Mouse (Mus musculus): ENCODE data around the gene Trappc6a. TPM values are rescaled to one million over a fixed set of nuclear protein-coding genes. Genes with fewer than 3 reads are reported as not detected.

The Trappc6a gene
- polyA plus RNA-seq, 1 experiment = 57.3 TPM

DNA sequence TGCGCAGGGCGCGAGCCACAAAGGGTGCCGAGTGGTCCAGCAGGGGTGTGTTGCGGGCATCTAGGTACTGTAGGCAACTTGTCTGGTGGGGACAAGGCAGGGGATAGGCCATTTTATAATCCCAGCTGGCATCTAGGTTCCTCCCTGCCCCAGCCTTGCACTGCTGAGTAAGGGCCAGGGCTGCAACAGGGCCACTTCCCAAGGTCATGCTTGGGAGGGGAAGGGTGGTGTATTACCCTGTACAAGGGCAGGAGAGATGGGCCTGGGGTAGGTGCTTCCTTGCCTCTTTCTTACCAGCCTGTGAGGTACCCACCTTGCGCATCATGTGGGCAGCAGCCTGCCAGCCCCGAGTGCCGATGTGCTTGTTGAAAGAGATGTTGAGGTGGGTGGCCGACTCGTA, 26.5 kb downstream of the Trappc6a start:
- no peak for TF ChIP-seq MYOD1 (IDR thresholded peaks at IDR 0.05; ENCODE audit: control insufficient read depth in 1 of 3, insufficient read length in 2 of 3, low read depth in 2 of 3)
- no peak for TF ChIP-seq E2F4 (IDR thresholded peaks at IDR 0.05; ENCODE audit: insufficient read depth)
- no peak for TF ChIP-seq CEBPB (IDR thresholded peaks at IDR 0.05; ENCODE audit: insufficient read depth, poor library complexity, severe bottlenecking)
- no peak for TF ChIP-seq TCF3 (IDR thresholded peaks at IDR 0.05; ENCODE audit: insufficient read length, low read depth)
- TF ChIP-seq MYOG (IDR thresholded peaks at IDR 0.05; ENCODE audit: control insufficient read depth in 1 of 3, insufficient read depth in 1 of 3, insufficient read length in 2 of 3, low read depth in 2 of 3) = no peak
- no peak for TF ChIP-seq SRF (IDR thresholded peaks at IDR 0.05; ENCODE audit: control insufficient read depth, insufficient read length, low read depth)
- TF ChIP-seq USF1 (IDR thresholded peaks at IDR 0.05; ENCODE audit: low read depth) = no peak
- TF ChIP-seq TCF12 (IDR thresholded peaks at IDR 0.05; ENCODE audit: insufficient read depth, poor library complexity, severe bottlenecking) = no peak
- TF ChIP-seq POLR2AphosphoS2 (IDR thresholded peaks at IDR 0.05; ENCODE audit: insufficient read length, low read depth) = no peak
- TF ChIP-seq MAX (IDR thresholded peaks at IDR 0.05; ENCODE audit: low read depth) = no peak
- TF ChIP-seq POLR2A (IDR thresholded peaks at IDR 0.05; ENCODE audit: insufficient read length, low read depth) = no peak
- no peak for TF ChIP-seq REST (IDR thresholded peaks at IDR 0.05; ENCODE audit: insufficient read depth, insufficient read length)
- H3K4me3 ChIP-seq = no peak overlapping the region
- no peaks in the 10 kb centered on the region for H3K27me3 ChIP-seq (ENCODE audit: control insufficient read depth, insufficient read depth, insufficient read length)
- H3ac ChIP-seq (ENCODE audit: control insufficient read depth, insufficient read length) = no peak overlapping the region
- H3K36me3 ChIP-seq (ENCODE audit: control insufficient read depth, insufficient read depth) = no peaks in the 10 kb centered on the region
- H3K4me2 ChIP-seq (ENCODE audit: low read depth) = no peak overlapping the region
- H3K79me2 ChIP-seq (ENCODE audit: control insufficient read depth, insufficient read depth) = peaks cover under 1% of the 10 kb centered on the region

DNA sequence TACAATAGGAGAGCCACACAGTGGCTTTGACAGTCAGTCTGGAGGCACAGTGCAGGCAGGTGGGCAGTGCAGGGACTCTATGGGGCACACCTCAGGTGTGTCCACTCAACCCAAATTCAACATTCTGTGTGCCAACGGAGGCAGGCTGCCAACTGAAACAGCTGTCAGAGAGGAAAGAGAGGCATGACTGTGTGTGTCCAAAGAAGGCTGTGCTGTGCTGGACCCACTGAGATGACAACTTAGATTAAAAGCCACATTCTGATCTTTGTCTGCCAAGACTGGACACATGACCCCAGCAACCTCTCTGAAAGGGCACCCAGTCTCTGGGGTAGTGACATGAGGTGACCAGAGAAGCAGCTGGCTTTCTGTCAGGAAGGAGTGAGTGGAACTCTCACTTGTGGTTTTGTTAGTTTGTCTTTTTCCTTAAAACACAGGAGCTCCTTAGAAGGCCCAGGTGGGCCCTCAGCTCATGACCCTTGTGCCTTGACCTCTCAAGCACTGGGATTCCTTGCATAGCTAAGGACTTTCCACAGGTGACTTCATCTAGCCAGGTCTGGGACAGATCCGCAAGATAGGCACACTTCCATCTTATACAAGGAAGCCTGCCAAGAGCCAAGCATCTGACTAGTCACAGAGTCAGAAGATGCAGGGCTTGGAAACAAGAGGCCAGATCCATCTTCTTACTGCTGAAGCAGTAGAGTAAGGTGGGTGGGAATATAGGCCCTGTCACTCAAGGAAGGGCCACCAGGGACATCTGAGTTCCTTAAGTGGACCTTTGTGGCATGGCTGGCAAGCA, 32.8 kb downstream of the Trappc6a start:
- Histone ChIP-seq H3K4me2 (ENCODE audit: low read depth) (peak overlapping the region; percentile 30), H3K4me3 (no peak overlapping the region), H3ac (ENCODE audit: control insufficient read depth, insufficient read length) (no peak overlapping the region), H3K36me3 (ENCODE audit: control insufficient read depth, insufficient read depth) (no peaks in the 10 kb centered on the region), H3K27me3 (ENCODE audit: control insufficient read depth, insufficient read depth, insufficient read length) (no peaks in the 10 kb centered on the region), H3K79me2 (ENCODE audit: control insufficient read depth, insufficient read depth) (peaks cover 10% of the 10 kb centered on the region)
- TF ChIP-seq REST (IDR thresholded peaks at IDR 0.05; ENCODE audit: insufficient read depth, insufficient read length) (no peak), E2F4 (IDR thresholded peaks at IDR 0.05; ENCODE audit: insufficient read depth) (no peak), USF1 (IDR thresholded peaks at IDR 0.05; ENCODE audit: low read depth) (no peak), TCF12 (IDR thresholded peaks at IDR 0.05; ENCODE audit: insufficient read depth, poor library complexity, severe bottlenecking) (no peak), MYOD1 (IDR thresholded peaks at IDR 0.05; ENCODE audit: control insufficient read depth in 1 of 3, insufficient read length in 2 of 3, low read depth in 2 of 3) (peak in 1 of 3 experiments; percentile 61), MYOG (IDR thresholded peaks at IDR 0.05; ENCODE audit: control insufficient read depth in 1 of 3, insufficient read depth in 1 of 3, insufficient read length in 2 of 3, low read depth in 2 of 3) (peak in 1 of 3 experiments; percentile 68)

DNA sequence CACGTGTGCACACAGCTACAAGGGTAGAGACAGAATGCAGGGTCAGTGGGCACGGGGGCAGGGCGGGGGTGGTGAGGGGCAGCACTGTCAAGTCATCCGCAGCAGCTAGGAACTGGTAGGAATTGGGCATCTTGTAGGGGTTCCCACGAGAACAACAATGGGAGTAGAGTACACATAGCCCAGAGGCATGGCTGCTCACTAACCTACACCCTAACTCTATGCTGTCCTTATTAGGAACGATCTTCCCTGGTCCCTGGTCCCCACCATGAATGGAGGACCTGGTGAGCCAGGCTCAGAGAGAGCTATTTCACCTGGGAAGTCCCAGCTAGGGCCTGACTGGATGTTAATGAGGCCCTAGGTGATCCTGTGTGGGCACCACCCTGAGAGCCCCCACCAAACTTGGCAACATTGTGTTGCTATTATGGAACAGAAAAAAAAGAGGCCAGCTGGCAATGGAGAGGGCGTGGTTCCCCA, 33.5 kb downstream of the Trappc6a start:
- no peak overlapping the region for H3ac ChIP-seq (ENCODE audit: control insufficient read depth, insufficient read length)

DNA sequence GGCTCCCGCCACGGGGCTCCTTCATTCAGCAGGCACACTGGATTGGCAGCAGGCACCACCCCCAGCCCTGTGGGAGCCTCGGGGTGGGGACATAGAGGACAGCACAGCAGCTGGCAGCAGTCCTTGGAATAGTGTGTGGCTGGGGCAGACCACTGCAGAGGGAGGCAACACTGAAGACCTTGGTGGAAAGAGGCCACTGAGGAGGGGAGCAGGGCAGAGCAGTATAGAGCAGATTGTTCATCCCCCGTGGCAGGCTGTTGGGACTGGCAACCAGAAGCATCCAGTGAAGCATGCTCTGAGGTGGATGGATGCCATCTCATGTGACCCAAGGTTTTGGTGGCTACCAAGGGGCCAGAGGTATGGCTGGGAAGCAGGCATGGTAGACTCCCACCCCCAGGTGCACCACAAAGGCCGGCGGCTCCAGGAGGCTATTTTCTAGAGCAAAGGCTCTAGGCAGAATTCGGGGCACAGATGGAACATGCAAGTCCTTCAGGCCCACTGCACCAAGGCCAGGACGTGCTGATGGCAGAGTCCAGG, 34.0 kb downstream of the Trappc6a start:
- no peaks in the 10 kb centered on the region for H3K27me3 ChIP-seq (ENCODE audit: control insufficient read depth, insufficient read depth, insufficient read length)
- no peak overlapping the region for H3K4me2 ChIP-seq (ENCODE audit: low read depth)
- H3K79me2 ChIP-seq (ENCODE audit: control insufficient read depth, insufficient read depth) = peaks cover 20% of the 10 kb centered on the region
- peak in 2 of 3 experiments; percentile 27 to 84 for TF ChIP-seq MYOG (IDR thresholded peaks at IDR 0.05; ENCODE audit: control insufficient read depth in 1 of 3, insufficient read depth in 1 of 3, insufficient read length in 2 of 3, low read depth in 2 of 3)
- TF ChIP-seq USF1 (IDR thresholded peaks at IDR 0.05; ENCODE audit: low read depth) = no peak
- TF ChIP-seq SRF (IDR thresholded peaks at IDR 0.05; ENCODE audit: control insufficient read depth, insufficient read length, low read depth) = peak; percentile 7
- TF ChIP-seq MAX (IDR thresholded peaks at IDR 0.05; ENCODE audit: low read depth) = no peak
- peak in 2 of 3 experiments; percentile 19 to 35 for TF ChIP-seq MYOD1 (IDR thresholded peaks at IDR 0.05; ENCODE audit: control insufficient read depth in 1 of 3, insufficient read length in 2 of 3, low read depth in 2 of 3)
- no peak overlapping the region for H3ac ChIP-seq (ENCODE audit: control insufficient read depth, insufficient read length)
- no peak overlapping the region for H3K4me3 ChIP-seq
- H3K36me3 ChIP-seq (ENCODE audit: control insufficient read depth, insufficient read depth) = no peaks in the 10 kb centered on the region

More for the DNA sequence above, 33.5 kb downstream of the Trappc6a start:
- Histone ChIP-seq H3K4me3 (no peak overlapping the region), H3K36me3 (ENCODE audit: control insufficient read depth, insufficient read depth) (no peaks in the 10 kb centered on the region), H3K27me3 (ENCODE audit: control insufficient read depth, insufficient read depth, insufficient read length) (no peaks in the 10 kb centered on the region), H3K79me2 (ENCODE audit: control insufficient read depth, insufficient read depth) (peaks cover 15% of the 10 kb centered on the region), H3K4me2 (ENCODE audit: low read depth) (peak overlapping the region; percentile 30)
- TF ChIP-seq REST (IDR thresholded peaks at IDR 0.05; ENCODE audit: insufficient read depth, insufficient read length) (no peak), SRF (IDR thresholded peaks at IDR 0.05; ENCODE audit: control insufficient read depth, insufficient read length, low read depth) (no peak), USF1 (IDR thresholded peaks at IDR 0.05; ENCODE audit: low read depth) (no peak)

DNA sequence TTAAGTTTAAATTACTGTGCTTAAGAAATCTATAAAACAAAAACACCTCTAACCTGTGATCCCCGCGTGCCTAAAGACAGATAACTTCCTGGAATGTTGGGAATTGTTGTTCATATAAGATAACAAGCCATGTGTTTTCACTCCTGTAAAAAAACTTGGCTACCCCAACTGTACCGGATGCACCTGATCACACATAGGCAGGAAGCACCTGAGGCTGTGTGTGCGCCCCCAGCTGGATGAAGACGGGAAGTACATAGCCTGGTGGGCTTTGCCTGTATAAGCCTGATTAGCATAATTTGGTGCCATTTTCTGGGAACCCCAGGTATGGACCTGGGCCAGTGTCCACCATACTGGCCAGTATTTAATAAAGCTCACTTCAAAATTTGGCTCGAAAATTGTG, 35.4 kb downstream of the Trappc6a start:
- Histone ChIP-seq H3K79me2 (ENCODE audit: control insufficient read depth, insufficient read depth) (peaks cover 32% of the 10 kb centered on the region), H3K36me3 (ENCODE audit: control insufficient read depth, insufficient read depth) (no peaks in the 10 kb centered on the region), H3K27me3 (ENCODE audit: control insufficient read depth, insufficient read depth, insufficient read length) (no peaks in the 10 kb centered on the region), H3ac (ENCODE audit: control insufficient read depth, insufficient read length) (no peak overlapping the region), H3K4me3 (no peak overlapping the region), H3K4me2 (ENCODE audit: low read depth) (no peak overlapping the region)
- TF ChIP-seq E2F4 (IDR thresholded peaks at IDR 0.05; ENCODE audit: insufficient read depth) = no peak
- no peak for TF ChIP-seq POLR2A (IDR thresholded peaks at IDR 0.05; ENCODE audit: insufficient read length, low read depth)
- TF ChIP-seq POLR2AphosphoS2 (IDR thresholded peaks at IDR 0.05; ENCODE audit: insufficient read length, low read depth) = no peak
- TF ChIP-seq MYOG (IDR thresholded peaks at IDR 0.05; ENCODE audit: control insufficient read depth in 1 of 3, insufficient read depth in 1 of 3, insufficient read length in 2 of 3, low read depth in 2 of 3) = no peak
- TF ChIP-seq TCF12 (IDR thresholded peaks at IDR 0.05; ENCODE audit: insufficient read depth, poor library complexity, severe bottlenecking) = no peak
- TF ChIP-seq REST (IDR thresholded peaks at IDR 0.05; ENCODE audit: insufficient read depth, insufficient read length) = no peak
- no peak for TF ChIP-seq SRF (IDR thresholded peaks at IDR 0.05; ENCODE audit: control insufficient read depth, insufficient read length, low read depth)
- TF ChIP-seq TCF3 (IDR thresholded peaks at IDR 0.05; ENCODE audit: insufficient read length, low read depth) = no peak
- TF ChIP-seq MAX (IDR thresholded peaks at IDR 0.05; ENCODE audit: low read depth) = no peak
- no peak for TF ChIP-seq CEBPB (IDR thresholded peaks at IDR 0.05; ENCODE audit: insufficient read depth, poor library complexity, severe bottlenecking)
- TF ChIP-seq USF1 (IDR thresholded peaks at IDR 0.05; ENCODE audit: low read depth) = no peak
- no peak for TF ChIP-seq MYOD1 (IDR thresholded peaks at IDR 0.05; ENCODE audit: control insufficient read depth in 1 of 3, insufficient read length in 2 of 3, low read depth in 2 of 3)
